Mouse (Mus musculus): ENCODE results near the gene Vcam1. TPM values are rescaled to one million over a fixed set of nuclear protein-coding genes. Genes with fewer than 3 reads are reported as not detected.

Vcam1 gene
- 462 TPM for polyA plus RNA-seq (2015; fragmentation: Illumina TruSeq; extraction: RNeasy Lipid Tissue Mini Kit (QIAGEN cat#74804); ENCODE audit: insufficient read depth, low replicate concordance)

DNA sequence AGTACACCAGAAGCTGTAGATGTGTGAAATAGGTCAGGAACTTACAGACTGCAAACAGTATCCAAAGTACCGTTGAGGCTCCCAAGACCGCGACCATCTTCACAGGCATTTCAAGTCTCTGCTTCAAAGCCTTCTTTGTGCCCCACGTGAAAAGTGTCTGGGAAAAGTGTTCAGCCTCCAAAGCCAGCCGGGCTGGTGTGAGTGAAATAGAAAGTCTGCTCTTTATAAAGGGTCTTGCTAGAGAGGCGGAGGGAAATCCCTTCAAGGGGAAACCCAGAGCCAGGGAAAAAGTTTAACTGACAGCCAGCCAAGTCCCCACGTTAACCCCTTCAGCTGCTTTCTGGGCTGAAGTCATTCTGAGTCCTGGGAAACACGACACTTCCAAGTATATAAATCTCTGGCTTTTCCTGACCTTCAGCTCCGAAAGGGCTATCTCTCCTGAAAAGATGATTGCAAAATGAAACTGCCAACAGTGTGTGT is at the start of gene Vcam1:
Gene Vcam1 (minus strand): TSS at position 430 of the 480 bp plus-strand sequence.

Other genes with a start within 250 kb of the Vcam1 start
- gene Dph5, start 241.9 kb downstream of the Vcam1 start, polyA plus RNA-seq (2015; fragmentation: Illumina TruSeq; extraction: RNeasy Lipid Tissue Mini Kit (QIAGEN cat#74804); ENCODE audit: insufficient read depth, low replicate concordance): 62.7 TPM
- gene Slc30a7, start 122.3 kb downstream of the Vcam1 start, polyA plus RNA-seq (2015; fragmentation: Illumina TruSeq; extraction: RNeasy Lipid Tissue Mini Kit (QIAGEN cat#74804); ENCODE audit: insufficient read depth, low replicate concordance): 38.7 TPM
- gene Extl2, start 122.2 kb downstream of the Vcam1 start, polyA plus RNA-seq (2015; fragmentation: Illumina TruSeq; extraction: RNeasy Lipid Tissue Mini Kit (QIAGEN cat#74804); ENCODE audit: insufficient read depth, low replicate concordance): 8.2 TPM
- gene Gpr88, start 123.8 kb upstream of the Vcam1 start, polyA plus RNA-seq (2015; fragmentation: Illumina TruSeq; extraction: RNeasy Lipid Tissue Mini Kit (QIAGEN cat#74804); ENCODE audit: insufficient read depth, low replicate concordance): 3.3 TPM

All from spleen, adult 10 weeks (tissue).